Mouse (Mus musculus) testis, adult 2 months (tissue): Measurements from ENCODE around the gene Plrg1.

Experiments used
- CTCF ChIP-seq: fragments of 200-500 bp; IDR thresholded peaks from 2 replicates; pipeline ENCODE4 v1.5.1; 2012; ENCODE audit warnings: low read depth, mild to moderate bottlenecking, inconsistent platforms, low read length, moderate library complexity; ENCODE audit not compliant: control insufficient read depth, insufficient read depth, insufficient replicate concordance
- POLR2A ChIP-seq: fragments of 200-500 bp; IDR thresholded peaks from 2 replicates; pipeline ENCODE4 v1.6.1; 2012; ENCODE audit warnings: low read depth, mild to moderate bottlenecking, inconsistent platforms, low read length, moderate library complexity; ENCODE audit not compliant: control insufficient read depth

DNA sequence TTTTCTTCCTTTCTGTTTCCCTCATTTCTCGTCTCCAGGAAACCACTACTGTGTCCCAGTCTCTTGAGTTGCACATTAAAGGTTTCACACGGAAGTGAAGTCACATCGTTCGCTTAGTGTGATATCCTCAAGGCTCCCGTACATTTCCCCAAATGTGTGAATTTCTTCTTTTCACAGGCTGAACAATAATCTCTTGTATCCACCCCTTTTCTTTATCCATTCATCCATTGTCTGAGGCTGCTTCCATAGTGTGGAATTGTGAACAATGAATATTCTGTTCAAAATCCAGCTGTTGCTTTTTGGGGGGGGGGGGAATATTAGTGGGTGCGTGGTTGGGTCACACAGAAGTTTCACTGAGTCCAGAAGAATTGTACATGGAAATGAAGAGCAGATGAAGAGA is 30.3 kb upstream of the Plrg1 start:
- TF ChIP-seq POLR2A, result no peak
- no peak for TF ChIP-seq CTCF
